Mouse (Mus musculus) stomach, postnatal 0 days (tissue): Measurements from ENCODE around the gene Pear1. TPM values are rescaled to one million over a fixed set of nuclear protein-coding genes. Genes with fewer than 3 reads are reported as not detected.

Source experiments
- ATAC-seq: fragments of 200-750 bp; cut with Nextera tagmentation; 2 replicates; pipeline ENCODE4 v1.8.0; 2017; ENCODE audit not compliant: low FRiP score, low TSS enrichment
- DNase-seq: peaks from one replicate; pipeline ENCODE4 v3.0.0-alpha.2; 2016; ENCODE audit warnings: low spot score
- H3K27ac ChIP-seq: fragments of 300-500 bp; sonication (generic); replicated peaks from 2 replicates; pipeline ENCODE4 v1.5.1; 2014; ENCODE audit warnings: mild to moderate bottlenecking, control low read depth
- H3K27me3 ChIP-seq: fragments of 300-500 bp; sonication (generic); 2 replicates; pipeline ENCODE4 v1.6.1; 2014; ENCODE audit warnings: low read length; ENCODE audit not compliant: control insufficient read depth, insufficient read depth
- H3K36me3 ChIP-seq: fragments of 300-500 bp; sonication (generic); 2 replicates; pipeline ENCODE4 v1.6.1; 2014; ENCODE audit warnings: low read length, mixed read lengths; ENCODE audit not compliant: control insufficient read depth, insufficient read depth
- H3K4me1 ChIP-seq: fragments of 300-500 bp; sonication (generic); replicated peaks from 2 replicates; pipeline ENCODE4 v1.6.1; 2014; ENCODE audit warnings: antibody characterized with exemption; ENCODE audit not compliant: control insufficient read depth, insufficient read depth
- H3K4me2 ChIP-seq: fragments of 300-500 bp; sonication (generic); replicated peaks from 2 replicates; pipeline ENCODE4 v1.6.1; 2014; ENCODE audit warnings: low read depth, mild to moderate bottlenecking, control low read depth, moderate library complexity
- H3K4me3 ChIP-seq: fragments of 300-500 bp; sonication (generic); 2 replicates; pipeline ENCODE4 v1.5.1; 2014; ENCODE audit warnings: low read depth, low read length, control low read depth
- H3K9ac ChIP-seq: fragments of 300-500 bp; sonication (generic); 2 replicates; pipeline ENCODE4 v1.6.1; 2014; ENCODE audit warnings: mild to moderate bottlenecking, low read length, control low read depth, mixed read lengths
- H3K9me3 ChIP-seq: fragments of 300-500 bp; sonication (generic); 2 replicates; pipeline ENCODE4 v1.6.1; 2016; ENCODE audit warnings: low read length; ENCODE audit not compliant: control insufficient read depth
- CTCF ChIP-seq: IDR thresholded peaks from 2 replicates; pipeline ENCODE4 v1.5.1; 2016; ENCODE audit warnings: antibody characterized with exemption, low read depth, mild to moderate bottlenecking, moderate library complexity
- EP300 ChIP-seq: optimal IDR thresholded peaks from 2 replicates; pipeline ENCODE3; 2016; ENCODE audit warnings: antibody characterized with exemption
- WGBS: fragments of 180-500 bp; shearing (Covaris S2); extraction: QIAGEN DNeasy Blood & Tissue Kit; methylation state at CpG from one replicate; pipeline ENCODE4 v1.1.7; 2014; 5-methylcytosine and 5-hydroxymethylcytosine counted together
- polyA plus RNA-seq: library from polyadenylated mRNA; unstranded; fragments of >200 nt; fragmentation: Nextera tagmentation; extraction: Ambion mirVana; gene quantifications from 2 replicates; pipeline ENCODE4 v1.2.1, GENCODE M21; 2015

The Pear1 gene
- polyA plus RNA-seq, 1 experiment from 2014 or later, result 6.1 TPM

- TF ChIP-seq EP300 (no peak), CTCF (no peak)
- Histone ChIP-seq H3K27ac (no peak overlapping the region), H3K27me3 (no peaks in the 10 kb centered on the region), H3K36me3 (peaks cover 48% of the 10 kb centered on the region), H3K9me3 (no peaks in the 10 kb centered on the region), H3K9ac (no peak overlapping the region), H3K4me3 (no peak overlapping the region), H3K4me1 (no peaks in the 10 kb centered on the region), H3K4me2 (no peak overlapping the region)
- ATAC-seq (no peak), DNase-seq (no peak)
- WGBS, result 86% methylated on average over 11 of the region's 11 CpGs
These were observed 89.9 kb downstream of the Pear1 start for GRCm38 (mm10) chr3:87733984-87734761.

GRCm38 (mm10) chr3:87733098-87733497 lies 91.0 kb downstream of the Pear1 start:
- 75% methylated on average over 4 of the region's 4 CpGs for WGBS
- Histone ChIP-seq H3K9ac (no peak overlapping the region), H3K4me2 (no peak overlapping the region), H3K9me3 (no peaks in the 10 kb centered on the region), H3K27ac (no peak overlapping the region), H3K27me3 (no peaks in the 10 kb centered on the region), H3K36me3 (peaks cover 50% of the 10 kb centered on the region), H3K4me1 (no peaks in the 10 kb centered on the region), H3K4me3 (no peak overlapping the region)
- DNase-seq (no peak), ATAC-seq (no peak)
- TF ChIP-seq CTCF, result no peak
- TF ChIP-seq EP300, result no peak

- Histone ChIP-seq H3K36me3 (peaks cover 64% of the 10 kb centered on the region), H3K4me2 (no peak overlapping the region), H3K27me3 (no peaks in the 10 kb centered on the region), H3K9me3 (no peaks in the 10 kb centered on the region), H3K4me1 (no peaks in the 10 kb centered on the region), H3K4me3 (no peak overlapping the region), H3K9ac (no peak overlapping the region), H3K27ac (no peak overlapping the region)
- no peak for DNase-seq
- 83% methylated on average over 6 of the region's 6 CpGs for WGBS
- TF ChIP-seq EP300 (no peak), CTCF (no peak)
- ATAC-seq, result no peak
These were observed 95.4 kb downstream of the Pear1 start for GRCm38 (mm10) chr3:87728696-87729095.

- Histone ChIP-seq H3K4me1 (no peaks in the 10 kb centered on the region), H3K36me3 (peaks cover 68% of the 10 kb centered on the region), H3K27me3 (no peaks in the 10 kb centered on the region), H3K9ac (no peak overlapping the region), H3K27ac (no peak overlapping the region), H3K9me3 (no peaks in the 10 kb centered on the region), H3K4me2 (no peak overlapping the region), H3K4me3 (no peak overlapping the region)
- TF ChIP-seq EP300 (no peak), CTCF (no peak)
- 92% methylated on average over 7 of the region's 7 CpGs for WGBS
- DNase-seq (no peak), ATAC-seq (no peak)
These were observed 97.9 kb downstream of the Pear1 start for GRCm38 (mm10) chr3:87726191-87726590.

- Histone ChIP-seq H3K9ac (no peak overlapping the region), H3K27ac (no peak overlapping the region), H3K4me1 (no peaks in the 10 kb centered on the region), H3K9me3 (no peaks in the 10 kb centered on the region), H3K4me2 (no peak overlapping the region), H3K36me3 (peaks cover 71% of the 10 kb centered on the region), H3K27me3 (no peaks in the 10 kb centered on the region), H3K4me3 (no peak overlapping the region)
- ATAC-seq, result no peak
- no peak for TF ChIP-seq EP300
- TF ChIP-seq CTCF, result no peak
- 96% methylated on average over 16 of the region's 16 CpGs for WGBS
- no peak for DNase-seq
These were observed 98.5 kb downstream of the Pear1 start for GRCm38 (mm10) chr3:87725396-87726160.

GRCm38 (mm10) chr3:87724556-87724955 lies 99.5 kb downstream of the Pear1 start:
- Histone ChIP-seq H3K27ac (no peak overlapping the region), H3K4me1 (no peaks in the 10 kb centered on the region), H3K9me3 (no peaks in the 10 kb centered on the region), H3K4me3 (no peak overlapping the region), H3K9ac (no peak overlapping the region), H3K27me3 (no peaks in the 10 kb centered on the region), H3K36me3 (peaks cover 66% of the 10 kb centered on the region), H3K4me2 (no peak overlapping the region)
- WGBS, result 57% methylated on average over 6 of the region's 6 CpGs
- ATAC-seq, result 0 out of 2 replicates have a peak, but pooled peaks have one; percentile 31
- TF ChIP-seq CTCF, result no peak
- TF ChIP-seq EP300, result no peak
- DNase-seq, result peak; percentile 10
